9 mouse cellular contexts compared by ENCODE assay signal in the genomic region with DNA sequence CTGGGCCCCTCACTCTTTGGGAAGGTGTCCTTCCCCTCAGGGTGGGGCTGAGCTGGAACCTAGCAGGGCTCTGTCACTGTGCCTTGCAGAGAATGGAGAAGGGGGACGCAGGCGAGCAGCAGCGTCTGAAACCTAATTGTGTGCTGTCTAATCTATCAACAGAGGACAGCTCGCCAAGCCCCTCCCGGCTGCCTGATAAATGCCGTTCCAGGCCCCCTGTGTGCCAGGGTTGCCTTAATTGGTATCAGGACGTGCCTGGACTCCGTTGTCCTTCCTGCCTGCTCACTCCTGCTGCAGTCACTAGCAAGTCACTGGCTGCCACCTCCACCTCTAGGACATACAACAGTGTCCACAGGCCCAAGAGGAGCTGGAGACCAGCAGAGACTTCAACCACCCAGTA.
A peak's percentile ranks its signal among the peaks of the same experiment; 100 is the strongest.
DNase-seq lines count a peak whose midpoint lies in the region; ATAC-seq lines count a peak whose summit lies in the region.
"Had no signal": no experiment of that assay in that cellular context is flagged by ENCODE, and none has a peak within 500 bp of the region (broad histone marks: within the 10 kb centered on the region; RNA-seq: fewer than 3 reads in every experiment).

No protein-coding gene starts in this region.

- DNase-seq in lung, postnatal 14 days: no peak
- DNase-seq in heart, adult 11 months: peak; percentile 97
- DNase-seq in gastrocnemius, postnatal 25 days: no peak
- DNase-seq in testis, postnatal 10 days (ENCODE audit: low spot score): no peak
- no peak for DNase-seq in yolk sac, embryonic 10.5 days (ENCODE audit: low spot score)
- DNase-seq: adrenal gland, postnatal 36 days had no signal

- H3K9me3 ChIP-seq in lung, embryonic 15.5 days: no peaks in the 10 kb centered on the region
- H3K9me3 ChIP-seq in hindbrain, embryonic 13.5 days: no peaks in the 10 kb centered on the region
- H3K9me3 ChIP-seq in neural tube, embryonic 15.5 days (replicated peaks): no peaks in the 10 kb centered on the region

- H3K4me3 ChIP-seq in lung, embryonic 15.5 days: no peak overlapping the region
- no peak overlapping the region for H3K4me3 ChIP-seq in hindbrain, embryonic 13.5 days
- H3K4me3 ChIP-seq in neural tube, embryonic 15.5 days (replicated peaks): no peak overlapping the region

- H3K27ac ChIP-seq in lung, embryonic 15.5 days: peak overlapping the region; percentile 71
- peak overlapping the region; percentile 96 for H3K27ac ChIP-seq in hindbrain, embryonic 13.5 days
- H3K27ac ChIP-seq in neural tube, embryonic 15.5 days (replicated peaks): peak overlapping the region; percentile 48

- 16% methylated on average over 8 of the region's 8 CpGs for WGBS in lung, embryonic 15.5 days
- WGBS in hindbrain, embryonic 13.5 days: 3% methylated on average over 8 of the region's 8 CpGs
- WGBS in neural tube, embryonic 15.5 days: under 1% methylated on average over 8 of the region's 8 CpGs

- no peak overlapping the region for H3K4me2 ChIP-seq in lung, embryonic 15.5 days
- no peak overlapping the region for H3K4me2 ChIP-seq in hindbrain, embryonic 13.5 days
- no peak overlapping the region for H3K4me2 ChIP-seq in neural tube, embryonic 15.5 days

- peaks cover 33% of the 10 kb centered on the region for H3K4me1 ChIP-seq in lung, embryonic 15.5 days
- H3K4me1 ChIP-seq in hindbrain, embryonic 13.5 days (replicated peaks): peaks cover 54% of the 10 kb centered on the region
- peaks cover 32% of the 10 kb centered on the region for H3K4me1 ChIP-seq in neural tube, embryonic 15.5 days

- no peaks in the 10 kb centered on the region for H3K36me3 ChIP-seq in lung, embryonic 15.5 days
- H3K36me3 ChIP-seq in hindbrain, embryonic 13.5 days: no peaks in the 10 kb centered on the region
- H3K36me3 ChIP-seq in neural tube, embryonic 15.5 days: no peaks in the 10 kb centered on the region

- no peak overlapping the region for H3K9ac ChIP-seq in lung, embryonic 15.5 days
- peak overlapping the region; percentile 40 for H3K9ac ChIP-seq in hindbrain, embryonic 13.5 days
- no peak overlapping the region for H3K9ac ChIP-seq in neural tube, embryonic 15.5 days (replicated peaks)

- ATAC-seq in lung, embryonic 15.5 days (ENCODE audit: borderline replicate concordance, extremely low read depth, low FRiP score, low TSS enrichment): no peak
- ATAC-seq in hindbrain, embryonic 13.5 days (ENCODE audit: low FRiP score): peak; percentile 62
- ATAC-seq in neural tube, embryonic 15.5 days (ENCODE audit: low FRiP score): 0 out of 2 replicates have a peak, but pooled peaks have one; percentile 46

- no peaks in the 10 kb centered on the region for H3K27me3 ChIP-seq in lung, embryonic 15.5 days
- no peaks in the 10 kb centered on the region for H3K27me3 ChIP-seq in hindbrain, embryonic 13.5 days
- no peaks in the 10 kb centered on the region for H3K27me3 ChIP-seq in neural tube, embryonic 15.5 days (replicated peaks)
